Mouse (Mus musculus) heart, adult 18-20 months (tissue): ENCODE data around the gene a. TPM values are rescaled to one million over a fixed set of nuclear protein-coding genes. Genes with fewer than 3 reads are reported as not detected.
A peak's percentile ranks its signal among the peaks of the same experiment; 100 is the strongest.

Source experiments
- DNase-seq, 2 experiments: peaks; one replicate each; pipeline ENCODE4 v3.0.0; 2021 to 2022; ENCODE audit warnings: mixed read lengths in 1 of 2
- total RNA-seq, 2 experiments: library from RNA; stranded (reverse); gene quantifications; 2 replicates each; pipeline ENCODE4 v1.2.3; 2021

The a gene
- total RNA-seq, 2 experiments from 2014 or later = not detected

GRCm38 (mm10) chr2:154782856-154783650, 8.1 kb upstream of the a start:
- no peak for DNase-seq

- DNase-seq = no peak
These were observed 5.9 kb upstream of the a start for GRCm38 (mm10) chr2:154785284-154785683.

- no peak for DNase-seq
These were observed 5.0 kb upstream of the a start for GRCm38 (mm10) chr2:154786187-154786586.

- no peak for DNase-seq
These were observed 4.4 kb upstream of the a start for GRCm38 (mm10) chr2:154786776-154787175.

- no peak for DNase-seq
These were observed 1.8 kb upstream of the a start for GRCm38 (mm10) chr2:154789381-154789780.

- DNase-seq = no peak
These were observed 1.1 kb upstream of the a start for GRCm38 (mm10) chr2:154789977-154790655.

- peak; percentile 86 to 91 for DNase-seq
These were observed 750 bp downstream of the a start for GRCm38 (mm10) chr2:154791661-154792642.

- no peak for DNase-seq
These were observed 12.2 kb downstream of the a start for GRCm38 (mm10) chr2:154803372-154803771.

- no peak for DNase-seq
These were observed 12.6 kb downstream of the a start for GRCm38 (mm10) chr2:154803845-154804244.

GRCm38 (mm10) chr2:154807689-154808088, 16.5 kb downstream of the a start:
- DNase-seq = no peak

- peak; percentile 38 to 63 for DNase-seq
These were observed 18.0 kb downstream of the a start for GRCm38 (mm10) chr2:154809107-154809762.

- no peak for DNase-seq
These were observed 19.6 kb downstream of the a start for GRCm38 (mm10) chr2:154810821-154811220.

- no peak for DNase-seq
These were observed 22.2 kb downstream of the a start for GRCm38 (mm10) chr2:154813426-154813825.

GRCm38 (mm10) chr2:154817089-154817488, 25.9 kb downstream of the a start:
- DNase-seq = no peak

GRCm38 (mm10) chr2:154817788-154818187, 26.6 kb downstream of the a start:
- peak; percentile 33 to 62 for DNase-seq

GRCm38 (mm10) chr2:154818599-154818998, 27.4 kb downstream of the a start:
- DNase-seq = no peak

GRCm38 (mm10) chr2:154820346-154820745, 29.1 kb downstream of the a start:
- no peak for DNase-seq

- DNase-seq = no peak
These were observed 34.9 kb downstream of the a start for GRCm38 (mm10) chr2:154826054-154826538.

- no peak for DNase-seq
These were observed 36.3 kb downstream of the a start for GRCm38 (mm10) chr2:154827521-154827920.

- DNase-seq = no peak
These were observed 41.3 kb downstream of the a start for GRCm38 (mm10) chr2:154832471-154832870.

- DNase-seq = no peak
These were observed 43.1 kb downstream of the a start for GRCm38 (mm10) chr2:154834149-154834865.
